Mouse (Mus musculus): ENCODE data around the gene Gaa. TPM values are rescaled to one million over a fixed set of nuclear protein-coding genes. Genes with fewer than 3 reads are reported as not detected.
"Not testable (repeated sequence)": the region's sequence is repeated elsewhere in the genome, so short reads cannot be mapped to it uniquely, and the experiment has no call there.

The Gaa gene
- polyA plus RNA-seq, 1 experiment from 2014 or later = 59.6 TPM

GRCm38 (mm10) chr11:119235596-119235995, 32.1 kb upstream of the Gaa start:
- ATAC-seq (ENCODE audit: low FRiP score) = no peak
- Histone ChIP-seq H3K4me1 (replicated peaks) (peaks cover 33% of the 10 kb centered on the region), H3K27me3 (no peaks in the 10 kb centered on the region), H3K36me3 (peaks cover 50% of the 10 kb centered on the region), H3K4me2 (no peak overlapping the region), H3K4me3 (no peak overlapping the region), H3K9me3 (no peaks in the 10 kb centered on the region; the same call in 1 of the 2 replicates), H3K27ac (no peak overlapping the region), H3K9ac (no peak overlapping the region)
- WGBS = 79% methylated on average over 4 of the region's 4 CpGs

GRCm38 (mm10) chr11:119236354-119236753, 31.3 kb upstream of the Gaa start:
- Histone ChIP-seq H3K27me3 (no peaks in the 10 kb centered on the region), H3K4me3 (no peak overlapping the region), H3K36me3 (peaks cover 54% of the 10 kb centered on the region), H3K4me2 (no peak overlapping the region), H3K27ac (no peak overlapping the region), H3K9ac (no peak overlapping the region), H3K4me1 (replicated peaks) (peaks cover 28% of the 10 kb centered on the region), H3K9me3 (no peaks in the 10 kb centered on the region; the same call in 1 of the 2 replicates)
- ATAC-seq (ENCODE audit: low FRiP score) = no peak
- 41% methylated on average over 8 of the region's 8 CpGs for WGBS

GRCm38 (mm10) chr11:119237007-119237406, 30.7 kb upstream of the Gaa start:
- no peak overlapping the region for H3K4me2 ChIP-seq
- H3K36me3 ChIP-seq = peaks cover 51% of the 10 kb centered on the region
- H3K27ac ChIP-seq = no peak overlapping the region
- WGBS = 37% methylated on average over 3 of the region's 3 CpGs
- H3K9me3 ChIP-seq = no peaks in the 10 kb centered on the region; the same call in 1 of the 2 replicates
- no peak overlapping the region for H3K4me3 ChIP-seq
- no peak overlapping the region for H3K9ac ChIP-seq
- no peak for ATAC-seq (ENCODE audit: low FRiP score)
- H3K4me1 ChIP-seq (replicated peaks) = peaks cover 28% of the 10 kb centered on the region
- H3K27me3 ChIP-seq = no peaks in the 10 kb centered on the region

- H3K9me3 ChIP-seq = no peaks in the 10 kb centered on the region; the same call in 1 of the 2 replicates
- H3K9ac ChIP-seq = peak overlapping the region; percentile 49; the same call in 1 of the 2 replicates
- peak overlapping the region; percentile 52 for H3K27ac ChIP-seq
- 34% methylated on average over 20 of the region's 20 CpGs for WGBS
- peak overlapping the region; percentile 46 for H3K4me2 ChIP-seq
- peaks cover 53% of the 10 kb centered on the region for H3K36me3 ChIP-seq
- ATAC-seq (ENCODE audit: low FRiP score) = peak; percentile 40
- peaks cover 23% of the 10 kb centered on the region for H3K4me1 ChIP-seq (replicated peaks)
- peak overlapping the region; percentile 16 for H3K4me3 ChIP-seq
- no peaks in the 10 kb centered on the region for H3K27me3 ChIP-seq
Measured at GRCm38 (mm10) chr11:119237568-119238304, 30.0 kb upstream of the Gaa start.

- 0 out of 2 replicates have a peak overlapping the region, but pooled peaks have one; percentile 40 for H3K27ac ChIP-seq
- peaks cover 23% of the 10 kb centered on the region for H3K4me1 ChIP-seq (replicated peaks)
- peak overlapping the region; percentile 46 for H3K4me2 ChIP-seq
- H3K36me3 ChIP-seq = peaks cover 59% of the 10 kb centered on the region
- H3K27me3 ChIP-seq = no peaks in the 10 kb centered on the region
- 21% methylated on average over 11 of the region's 11 CpGs for WGBS
- no peaks in the 10 kb centered on the region; the same call in 1 of the 2 replicates for H3K9me3 ChIP-seq
- peak overlapping the region; percentile 16 for H3K4me3 ChIP-seq
- peak; percentile 18; the same call in 1 of the 2 replicates for ATAC-seq (ENCODE audit: low FRiP score)
- H3K9ac ChIP-seq = no peak overlapping the region; the same call in 1 of the 2 replicates
Measured at GRCm38 (mm10) chr11:119238305-119238721, 29.4 kb upstream of the Gaa start.

- WGBS = 82% methylated on average over 12 of the region's 12 CpGs
- Histone ChIP-seq H3K4me2 (no peak overlapping the region), H3K9ac (no peak overlapping the region), H3K27ac (no peak overlapping the region), H3K4me1 (replicated peaks) (peaks cover 23% of the 10 kb centered on the region), H3K4me3 (no peak overlapping the region), H3K9me3 (no peaks in the 10 kb centered on the region; the same call in 1 of the 2 replicates), H3K27me3 (no peaks in the 10 kb centered on the region), H3K36me3 (peaks cover 52% of the 10 kb centered on the region)
- ATAC-seq (ENCODE audit: low FRiP score) = no peak
Measured at GRCm38 (mm10) chr11:119239480-119239879, 28.2 kb upstream of the Gaa start.

GRCm38 (mm10) chr11:119245543-119245942, 22.1 kb upstream of the Gaa start:
- WGBS = 89% methylated on average over 6 of the region's 6 CpGs
- H3K36me3 ChIP-seq = peaks cover 38% of the 10 kb centered on the region

GRCm38 (mm10) chr11:119249011-119249410, 18.7 kb upstream of the Gaa start:
- ATAC-seq (ENCODE audit: low FRiP score) = peak; percentile 45; the same call in 1 of the 2 replicates
- Histone ChIP-seq H3K9me3 (no peaks in the 10 kb centered on the region), H3K4me1 (replicated peaks) (peaks cover 21% of the 10 kb centered on the region), H3K9ac (no peak overlapping the region), H3K4me3 (no peak overlapping the region), H3K36me3 (peaks cover 15% of the 10 kb centered on the region), H3K4me2 (no peak overlapping the region), H3K27ac (no peak overlapping the region), H3K27me3 (no peaks in the 10 kb centered on the region)
- 33% methylated on average over 6 of the region's 6 CpGs for WGBS

More at GRCm38 (mm10) chr11:119245543-119245942, 22.1 kb upstream of the Gaa start:
- not testable (repeated sequence) for H3K9ac ChIP-seq; H3K4me2 ChIP-seq; H3K9me3 ChIP-seq; H3K27ac ChIP-seq; H3K4me1 ChIP-seq (replicated peaks); ATAC-seq (ENCODE audit: low FRiP score); H3K27me3 ChIP-seq; H3K4me3 ChIP-seq

- Histone ChIP-seq H3K9ac (0 out of 2 replicates have a peak overlapping the region, but pooled peaks have one; percentile 0), H3K4me1 (replicated peaks) (peaks cover 21% of the 10 kb centered on the region), H3K9me3 (no peaks in the 10 kb centered on the region), H3K4me2 (no peak overlapping the region), H3K27me3 (no peaks in the 10 kb centered on the region), H3K36me3 (peaks cover 4% of the 10 kb centered on the region), H3K4me3 (no peak overlapping the region), H3K27ac (no peak overlapping the region)
- ATAC-seq (ENCODE audit: low FRiP score) = no peak
- WGBS = 61% methylated on average over 17 of the region's 17 CpGs
Measured at GRCm38 (mm10) chr11:119250998-119251397, 16.7 kb upstream of the Gaa start.

GRCm38 (mm10) chr11:119252854-119253541, 14.7 kb upstream of the Gaa start:
- no peaks in the 10 kb centered on the region for H3K27me3 ChIP-seq
- peaks cover 27% of the 10 kb centered on the region for H3K4me1 ChIP-seq (replicated peaks)
- peak overlapping the region; percentile 35; the same call in 1 of the 2 replicates for H3K27ac ChIP-seq
- H3K9ac ChIP-seq = peak overlapping the region; percentile 43; the same call in 1 of the 2 replicates
- no peaks in the 10 kb centered on the region for H3K9me3 ChIP-seq
- ATAC-seq (ENCODE audit: low FRiP score) = peak; percentile 79
- peak overlapping the region; percentile 50 for H3K4me2 ChIP-seq
- peak overlapping the region; percentile 21; the same call in 1 of the 2 replicates for H3K4me3 ChIP-seq
- WGBS = 5% methylated on average over 22 of the region's 22 CpGs
- peaks cover 3% of the 10 kb centered on the region; the same call in 1 of the 2 replicates for H3K36me3 ChIP-seq

- H3K9me3 ChIP-seq; H3K4me3 ChIP-seq; H3K9ac ChIP-seq; H3K4me2 ChIP-seq; H3K27ac ChIP-seq; ATAC-seq (ENCODE audit: low FRiP score); H3K27me3 ChIP-seq: not testable (repeated sequence)
- H3K36me3 ChIP-seq = peaks cover 29% of the 10 kb centered on the region
- peaks cover 34% of the 10 kb centered on the region for H3K4me1 ChIP-seq (replicated peaks)
- 92% methylated on average over 5 of the region's 5 CpGs for WGBS
Measured at GRCm38 (mm10) chr11:119256557-119256956, 11.1 kb upstream of the Gaa start.

- peak overlapping the region; percentile 49 for H3K4me2 ChIP-seq
- H3K9ac ChIP-seq = peak overlapping the region; percentile 55; the same call in 1 of the 2 replicates
- H3K36me3 ChIP-seq = peaks cover 45% of the 10 kb centered on the region
- no peak for ATAC-seq (ENCODE audit: low FRiP score)
- 76% methylated on average over 9 of the region's 9 CpGs for WGBS
- peak overlapping the region; percentile 28 for H3K4me3 ChIP-seq
- peak overlapping the region; percentile 71 for H3K27ac ChIP-seq
- H3K4me1 ChIP-seq (replicated peaks) = peaks cover 18% of the 10 kb centered on the region
- no peaks in the 10 kb centered on the region for H3K9me3 ChIP-seq
- no peaks in the 10 kb centered on the region for H3K27me3 ChIP-seq
Measured at GRCm38 (mm10) chr11:119258216-119258571, 9.5 kb upstream of the Gaa start.
